Mouse (Mus musculus) midbrain, embryonic 12.5 days (tissue): ENCODE data around the gene Arhgef15. TPM values are rescaled to one million over a fixed set of nuclear protein-coding genes. Genes with fewer than 3 reads are reported as not detected.
"Not testable (repeated sequence)": the region's sequence is repeated elsewhere in the genome, so short reads cannot be mapped to it uniquely, and the experiment has no call there.

ENCODE experiments used
- ATAC-seq: fragments of 200-750 bp; cut with Nextera tagmentation; 2 replicates; pipeline ENCODE4 v1.8.0; 2017; ENCODE audit warnings: low read depth, moderate TSS enrichment, moderate library complexity; ENCODE audit not compliant: low FRiP score
- H3K27ac ChIP-seq: fragments of 300-500 bp; sonication (generic); replicated peaks from 2 replicates; pipeline ENCODE4 v1.5.1; 2016; ENCODE audit warnings: mild to moderate bottlenecking
- H3K27me3 ChIP-seq: fragments of 300-500 bp; sonication (generic); 2 replicates; pipeline ENCODE4 v1.6.1; 2016; ENCODE audit warnings: mild to moderate bottlenecking
- H3K36me3 ChIP-seq: fragments of 300-500 bp; sonication (generic); 2 replicates; pipeline ENCODE4 v1.6.1; 2016
- H3K4me1 ChIP-seq: fragments of 300-500 bp; sonication (generic); 2 replicates; pipeline ENCODE4 v1.6.1; 2016
- H3K4me2 ChIP-seq: fragments of 300-500 bp; sonication (generic); replicated peaks from 2 replicates; pipeline ENCODE4 v1.6.1; 2016; ENCODE audit warnings: mild to moderate bottlenecking, moderate library complexity
- H3K4me3 ChIP-seq: fragments of 300-500 bp; sonication (generic); 2 replicates; pipeline ENCODE4 v1.5.1; 2016; ENCODE audit warnings: mild to moderate bottlenecking
- H3K9ac ChIP-seq: fragments of 300-500 bp; sonication (generic); replicated peaks from 2 replicates; pipeline ENCODE4 v1.6.1; 2016; ENCODE audit warnings: mild to moderate bottlenecking, moderate library complexity
- H3K9me3 ChIP-seq: fragments of 300-500 bp; sonication (generic); 2 replicates; pipeline ENCODE4 v1.6.1; 2016; ENCODE audit warnings: mild to moderate bottlenecking
- WGBS: fragments of 180-500 bp; shearing (Covaris S2); methylation state at CpG from one replicate; pipeline ENCODE4 v1.1.7; 2016; 5-methylcytosine and 5-hydroxymethylcytosine counted together
- polyA plus RNA-seq: library from polyadenylated mRNA; unstranded; fragments of >200 nt; fragmentation: Nextera tagmentation; extraction: Ambion mirVana; gene quantifications from 2 replicates; pipeline ENCODE4 v1.2.1, GENCODE M21; 2016

Gene Arhgef15
- polyA plus RNA-seq, 1 experiment from 2014 or later, result 6.7 TPM

DNA sequence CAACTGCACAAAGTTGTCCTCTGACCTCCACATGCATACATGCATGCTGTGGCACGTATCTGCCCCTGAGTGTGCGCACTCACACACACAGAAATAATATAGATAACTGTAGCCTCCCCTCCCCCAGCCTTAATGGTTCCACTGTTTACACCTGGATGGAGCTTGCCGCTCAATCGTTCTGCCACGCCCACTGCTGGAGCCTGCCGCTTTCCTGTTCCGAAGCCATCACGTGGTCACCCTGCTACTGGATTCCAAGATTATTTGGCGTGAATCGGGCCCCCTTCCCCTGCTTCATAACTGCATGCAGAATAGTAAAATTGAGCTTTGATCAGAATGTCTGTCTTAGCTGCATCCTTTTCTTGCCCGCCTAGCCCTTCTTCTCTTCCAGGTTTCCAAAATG lies 4.9 kb upstream of the Arhgef15 start:
- not testable (repeated sequence) for H3K9ac ChIP-seq, H3K36me3 ChIP-seq, H3K4me3 ChIP-seq, H3K4me2 ChIP-seq, ATAC-seq, H3K9me3 ChIP-seq, H3K4me1 ChIP-seq, H3K27ac ChIP-seq
- WGBS, result 32% methylated on average over 11 of the region's 11 CpGs
- H3K27me3 ChIP-seq, result peaks cover 15% of the 10 kb centered on the region

DNA sequence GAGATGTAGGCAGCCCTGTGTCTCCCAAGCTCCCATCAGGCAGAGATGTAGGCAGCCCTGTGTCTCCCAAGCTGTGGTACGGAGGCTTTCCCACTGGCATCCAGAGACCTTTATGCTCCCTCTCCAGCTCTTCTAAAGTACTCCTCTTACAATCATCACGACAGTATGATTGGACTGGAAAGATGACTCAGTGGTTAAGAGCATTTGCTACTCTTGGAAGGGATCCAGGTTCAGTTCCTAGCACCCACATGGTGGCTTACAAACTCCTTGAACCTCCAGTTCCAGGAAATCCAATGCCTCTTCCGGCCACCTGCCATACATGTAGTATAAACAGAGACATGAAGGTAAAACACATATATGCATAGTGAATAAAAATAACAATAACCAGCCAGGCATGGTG lies 4.3 kb upstream of the Arhgef15 start:
- no peak overlapping the region for H3K4me2 ChIP-seq
- ATAC-seq, result no peak
- H3K36me3 ChIP-seq, result no peaks in the 10 kb centered on the region
- no peak overlapping the region for H3K27ac ChIP-seq
- no peaks in the 10 kb centered on the region for H3K4me1 ChIP-seq
- H3K27me3 ChIP-seq, result peaks cover 15% of the 10 kb centered on the region
- 77% methylated on average over 3 of the region's 3 CpGs for WGBS
- H3K9ac ChIP-seq, result no peak overlapping the region
- no peaks in the 10 kb centered on the region for H3K9me3 ChIP-seq
- no peak overlapping the region for H3K4me3 ChIP-seq

DNA sequence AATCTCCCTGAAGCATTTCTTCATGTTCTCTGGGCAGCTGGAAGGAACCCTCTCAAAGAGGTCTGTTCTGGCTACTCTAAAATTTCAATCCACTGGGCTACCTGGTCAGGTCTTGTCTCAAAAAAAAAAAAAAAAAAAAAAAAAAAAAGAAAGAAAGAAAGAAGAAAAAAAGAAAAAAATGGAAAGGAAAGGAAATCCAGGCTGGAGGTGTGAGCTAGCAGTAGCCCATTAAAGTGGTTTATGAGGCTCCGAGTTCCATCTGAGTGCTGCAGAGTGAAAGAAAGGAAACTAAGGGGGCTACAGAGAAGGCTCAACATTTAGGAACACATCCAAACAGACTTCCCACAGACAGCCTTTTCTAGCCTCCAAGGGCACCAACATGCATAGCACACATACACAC lies 691 bp upstream of the Arhgef15 start:
- H3K4me2 ChIP-seq, result no peak overlapping the region
- ATAC-seq, result no peak
- no peak overlapping the region for H3K4me3 ChIP-seq
- no peaks in the 10 kb centered on the region for H3K36me3 ChIP-seq
- WGBS, result 100% methylated on average over 1 of the region's 1 CpGs
- H3K9me3 ChIP-seq, result no peaks in the 10 kb centered on the region
- H3K9ac ChIP-seq, result no peak overlapping the region
- peaks cover 14% of the 10 kb centered on the region for H3K4me1 ChIP-seq
- H3K27me3 ChIP-seq, result peaks cover 47% of the 10 kb centered on the region
- no peak overlapping the region for H3K27ac ChIP-seq

DNA sequence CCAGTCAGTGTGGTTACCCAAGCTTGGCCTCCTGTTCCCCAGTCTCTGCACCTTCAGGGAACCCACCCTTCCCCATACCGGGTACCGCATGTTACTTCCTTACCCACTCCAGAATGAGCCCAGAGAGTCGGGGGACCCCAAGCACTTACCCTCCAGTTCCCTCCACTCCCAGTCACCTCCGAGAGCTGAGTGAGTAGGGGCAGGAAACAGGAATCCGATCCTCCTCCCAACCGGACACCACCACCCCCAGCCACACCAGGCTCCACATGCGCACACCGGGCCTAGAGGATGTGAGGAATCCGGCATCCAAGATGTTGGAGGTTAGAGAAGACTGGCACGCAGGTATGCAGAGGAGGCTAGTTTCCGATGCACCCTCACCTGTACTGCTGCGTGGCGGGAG lies 583 bp downstream of the Arhgef15 start:
- WGBS, result 28% methylated on average over 13 of the region's 13 CpGs

DNA sequence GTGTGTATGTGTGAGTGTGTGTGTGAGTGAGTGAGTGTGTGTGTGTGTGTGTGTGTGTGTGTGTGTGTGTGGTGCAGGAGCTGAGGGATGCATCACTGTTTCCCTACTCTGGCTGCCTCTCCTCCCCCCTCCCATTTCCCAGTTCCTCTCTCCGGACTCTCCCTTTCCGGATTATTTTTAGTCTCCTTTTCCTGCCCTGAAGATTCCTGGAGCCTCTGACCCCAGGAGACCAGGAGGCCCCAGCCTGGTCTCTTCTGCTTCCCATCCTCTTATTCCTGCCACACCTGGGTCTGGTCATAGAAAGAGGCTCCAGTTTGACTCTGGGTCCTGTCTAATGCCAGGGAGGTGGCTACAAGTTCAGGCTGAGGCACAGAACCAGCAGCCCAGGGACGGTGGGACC lies 1.2 kb downstream of the Arhgef15 start:
- no peak overlapping the region for H3K27ac ChIP-seq
- no peaks in the 10 kb centered on the region for H3K9me3 ChIP-seq
- H3K36me3 ChIP-seq, result no peaks in the 10 kb centered on the region
- no peak overlapping the region for H3K9ac ChIP-seq
- ATAC-seq, result no peak
- WGBS, result 31% methylated on average over 2 of the region's 3 CpGs
- no peak overlapping the region for H3K4me2 ChIP-seq
- peaks cover 64% of the 10 kb centered on the region for H3K27me3 ChIP-seq
- H3K4me3 ChIP-seq, result no peak overlapping the region
- H3K4me1 ChIP-seq, result peaks cover 14% of the 10 kb centered on the region

More for the DNA sequence above, 583 bp downstream of the Arhgef15 start:
- H3K27me3 ChIP-seq, result peaks cover 58% of the 10 kb centered on the region
- no peak overlapping the region for H3K27ac ChIP-seq
- no peak overlapping the region for H3K4me2 ChIP-seq
- H3K9me3 ChIP-seq, result no peaks in the 10 kb centered on the region
- H3K36me3 ChIP-seq, result no peaks in the 10 kb centered on the region
- ATAC-seq, result no peak
- no peak overlapping the region for H3K4me3 ChIP-seq
- no peak overlapping the region for H3K9ac ChIP-seq
- H3K4me1 ChIP-seq, result peaks cover 14% of the 10 kb centered on the region

DNA sequence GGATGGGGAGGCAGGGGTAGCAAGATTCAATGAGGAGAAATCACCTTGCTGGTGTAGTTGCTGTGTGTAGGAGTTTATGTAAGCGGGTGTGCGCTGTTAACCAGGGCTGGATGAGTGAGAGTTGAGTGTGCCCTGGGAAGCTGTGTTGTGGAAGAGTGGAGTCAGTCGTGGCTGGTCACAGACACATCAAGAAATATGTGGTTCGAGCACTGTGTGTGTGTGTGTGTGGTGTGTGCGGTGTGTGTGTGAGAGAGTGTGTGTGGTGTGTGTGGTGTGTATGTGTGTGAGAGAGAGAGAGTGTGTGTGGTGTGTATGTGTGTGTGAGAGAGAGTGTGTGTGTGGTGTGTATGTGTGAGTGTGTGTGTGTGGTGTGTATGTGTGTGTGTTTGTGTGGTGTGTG lies 1.8 kb downstream of the Arhgef15 start:
- no peak overlapping the region for H3K27ac ChIP-seq
- ATAC-seq, result no peak

DNA sequence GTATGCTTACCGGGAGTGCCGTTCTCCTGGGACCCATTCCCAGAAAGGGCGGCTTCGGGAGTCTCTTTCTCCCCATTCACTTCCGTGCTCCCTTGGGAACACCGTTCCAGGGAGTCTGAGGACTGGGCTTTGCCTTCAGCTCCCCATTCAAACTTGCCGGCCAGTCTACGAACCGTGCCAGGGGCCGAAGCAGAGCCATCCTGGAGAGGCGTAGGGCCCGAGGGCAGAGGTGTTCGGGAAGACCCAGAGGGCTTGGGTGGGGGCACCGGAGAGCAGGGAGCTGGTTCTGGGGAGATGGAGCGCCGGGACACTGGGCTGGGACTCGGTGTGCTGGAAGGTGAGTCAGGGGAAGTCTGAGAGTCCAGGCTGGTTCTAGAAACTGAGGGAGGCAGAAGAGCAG lies 2.9 kb downstream of the Arhgef15 start:
- Histone ChIP-seq H3K9ac (peak overlapping the region; percentile 50), H3K4me1 (peaks cover 14% of the 10 kb centered on the region), H3K36me3 (no peaks in the 10 kb centered on the region), H3K27me3 (peaks cover 72% of the 10 kb centered on the region), H3K27ac (no peak overlapping the region), H3K9me3 (no peaks in the 10 kb centered on the region), H3K4me2 (peak overlapping the region; percentile 59), H3K4me3 (peak overlapping the region; percentile 37)
- 1% methylated on average over 17 of the region's 17 CpGs for WGBS
- no peak for ATAC-seq

More for the DNA sequence above, 1.8 kb downstream of the Arhgef15 start:
- Histone ChIP-seq H3K4me1 (peaks cover 14% of the 10 kb centered on the region), H3K9me3 (no peaks in the 10 kb centered on the region), H3K9ac (peak overlapping the region; percentile 50), H3K4me3 (0 out of 2 replicates have a peak overlapping the region, but pooled peaks have one; percentile 37), H3K36me3 (no peaks in the 10 kb centered on the region), H3K4me2 (peak overlapping the region; percentile 59), H3K27me3 (peaks cover 66% of the 10 kb centered on the region)
- WGBS, result 66% methylated on average over 5 of the region's 5 CpGs

DNA sequence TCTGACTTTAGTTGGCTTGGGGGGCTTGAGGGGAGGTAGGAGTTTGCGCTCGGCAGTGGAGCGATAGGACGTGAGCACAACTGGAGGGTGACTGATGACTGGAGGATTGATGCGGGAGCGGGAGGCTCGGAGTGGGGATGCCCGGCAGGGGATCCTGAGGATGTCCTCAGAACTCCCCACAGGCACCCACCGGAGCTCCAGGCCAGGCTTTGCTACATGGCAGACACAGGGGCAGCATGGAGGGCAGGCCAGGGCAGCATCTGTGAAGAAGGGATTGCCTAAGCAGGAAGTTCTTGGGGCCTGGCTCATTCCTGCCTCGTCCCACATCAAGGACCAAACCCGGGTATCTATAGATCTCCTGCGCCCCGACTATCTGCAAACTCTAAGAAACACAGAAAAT lies 3.4 kb downstream of the Arhgef15 start:
- Histone ChIP-seq H3K4me1 (peaks cover 14% of the 10 kb centered on the region), H3K27me3 (peaks cover 73% of the 10 kb centered on the region), H3K9ac (no peak overlapping the region), H3K4me3 (peak overlapping the region; percentile 37), H3K4me2 (peak overlapping the region; percentile 59), H3K27ac (no peak overlapping the region), H3K36me3 (no peaks in the 10 kb centered on the region), H3K9me3 (no peaks in the 10 kb centered on the region)
- 6% methylated on average over 13 of the region's 13 CpGs for WGBS
- ATAC-seq, result no peak

DNA sequence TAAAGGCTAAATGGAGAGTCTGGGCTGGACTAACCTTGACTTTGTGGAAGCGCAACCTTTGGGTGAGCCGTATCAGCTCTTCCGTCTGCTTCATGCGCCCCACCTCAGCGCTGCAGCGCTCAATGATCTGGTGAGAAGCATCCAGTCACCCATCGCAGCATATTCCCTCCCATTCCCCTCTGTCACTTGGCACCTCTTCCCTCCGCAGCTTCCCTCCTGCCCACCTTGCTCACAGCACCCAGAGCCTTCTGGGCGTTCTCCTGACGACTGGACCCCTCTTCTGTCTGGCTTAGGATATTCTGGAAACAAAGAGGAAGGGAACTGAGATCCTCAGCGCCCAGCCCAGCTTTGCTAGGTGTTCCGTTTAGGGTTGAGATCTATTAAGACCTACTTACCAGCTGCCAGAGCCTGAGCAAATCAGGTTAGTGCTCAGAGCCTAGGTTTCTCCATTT lies 9.7 kb downstream of the Arhgef15 start:
- H3K36me3 ChIP-seq, result no peaks in the 10 kb centered on the region
- H3K27me3 ChIP-seq, result peaks cover 42% of the 10 kb centered on the region
- no peak overlapping the region for H3K9ac ChIP-seq
- H3K27ac ChIP-seq, result peak overlapping the region; percentile 46
- no peak for ATAC-seq
- 7% methylated on average over 12 of the region's 12 CpGs for WGBS
- H3K4me1 ChIP-seq, result peaks cover 4% of the 10 kb centered on the region; the same call in 1 of the 2 replicates
- H3K9me3 ChIP-seq, result no peaks in the 10 kb centered on the region
- H3K4me3 ChIP-seq, result peak overlapping the region; percentile 27
- H3K4me2 ChIP-seq, result peak overlapping the region; percentile 38

DNA sequence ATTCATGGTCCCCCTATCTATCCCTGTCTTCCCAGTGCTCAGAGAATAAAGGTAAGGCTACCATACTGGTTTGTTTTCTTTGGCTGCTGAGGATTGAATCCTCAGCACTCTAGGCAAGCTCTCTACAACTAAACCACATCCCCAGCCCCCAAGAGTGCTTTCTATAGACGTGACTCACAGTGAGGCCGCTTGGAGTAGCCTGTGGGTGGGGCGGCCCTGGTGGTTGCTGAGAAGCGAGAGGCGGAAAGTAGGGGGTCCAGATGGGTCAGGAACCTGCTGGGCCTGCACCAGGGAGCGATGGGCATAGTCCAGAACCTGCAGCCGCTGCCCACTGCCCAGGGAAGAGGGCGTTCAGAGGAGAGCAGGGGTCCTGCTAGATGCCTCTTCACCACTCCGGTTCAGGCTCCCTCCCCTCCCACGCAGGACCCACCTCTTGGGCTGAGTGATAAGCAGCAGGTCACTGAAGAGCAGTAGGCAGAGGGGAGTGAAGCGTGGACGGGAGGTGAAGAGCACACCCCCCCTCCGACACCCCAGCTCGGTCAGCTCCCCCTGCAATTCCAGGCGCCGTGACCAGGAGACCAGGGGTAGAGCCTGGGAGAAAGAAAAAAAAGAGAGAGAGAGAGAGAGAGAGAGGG lies 10.4 kb downstream of the Arhgef15 start:
- Histone ChIP-seq H3K4me3 (peak overlapping the region; percentile 27), H3K27me3 (peaks cover 36% of the 10 kb centered on the region), H3K27ac (peak overlapping the region; percentile 46; the same call in 1 of the 2 replicates), H3K36me3 (no peaks in the 10 kb centered on the region), H3K9me3 (no peaks in the 10 kb centered on the region), H3K9ac (peak overlapping the region; percentile 31; the same call in 1 of the 2 replicates), H3K4me2 (peak overlapping the region; percentile 38), H3K4me1 (peaks cover 4% of the 10 kb centered on the region; the same call in 1 of the 2 replicates)
- no peak for ATAC-seq
- WGBS, result 15% methylated on average over 16 of the region's 16 CpGs

DNA sequence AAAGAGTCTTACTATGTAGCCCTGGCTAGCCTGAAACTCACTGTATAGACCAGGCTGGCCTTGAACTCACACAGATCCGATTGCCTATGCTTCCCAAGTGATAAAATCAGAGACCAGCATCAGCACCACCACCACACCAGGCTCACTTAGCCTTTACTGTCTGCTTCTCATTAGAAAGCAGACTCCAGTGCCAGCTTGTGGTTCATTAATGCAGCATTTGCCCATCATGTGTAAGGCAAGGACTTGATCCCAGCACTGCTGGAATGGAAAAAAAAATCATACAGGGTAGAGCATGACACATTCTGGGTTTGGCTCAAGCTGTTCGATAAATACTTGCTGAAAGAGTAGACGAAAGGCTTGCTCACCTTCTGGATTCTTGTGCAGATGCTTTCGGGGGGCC lies 11.3 kb downstream of the Arhgef15 start:
- Histone ChIP-seq H3K9me3 (no peaks in the 10 kb centered on the region), H3K27me3 (peaks cover 27% of the 10 kb centered on the region), H3K36me3 (no peaks in the 10 kb centered on the region), H3K27ac (no peak overlapping the region), H3K4me1 (peaks cover 4% of the 10 kb centered on the region; the same call in 1 of the 2 replicates), H3K4me3 (no peak overlapping the region), H3K4me2 (no peak overlapping the region), H3K9ac (no peak overlapping the region)
- no peak for ATAC-seq
- WGBS, result 87% methylated on average over 4 of the region's 4 CpGs

DNA sequence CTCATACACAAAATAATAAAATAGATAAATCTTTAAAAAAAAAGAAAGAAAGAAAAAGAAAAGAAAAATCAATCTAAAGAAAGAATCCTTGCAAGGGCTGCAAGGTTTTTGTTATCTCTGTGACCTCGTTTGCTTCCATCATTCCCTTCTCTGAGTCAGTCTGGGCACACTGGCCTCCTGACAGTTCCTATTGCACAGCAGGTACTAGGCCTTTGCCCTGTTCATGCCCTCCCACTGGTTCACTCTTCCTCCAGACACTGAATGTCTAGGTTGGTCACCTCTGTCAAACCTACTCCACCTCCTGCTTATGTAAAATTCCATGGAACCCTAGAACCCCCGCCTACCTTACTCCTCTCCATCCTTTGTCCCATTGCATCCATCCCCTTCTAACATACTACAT lies 12.0 kb downstream of the Arhgef15 start:
- H3K9ac ChIP-seq, result no peak overlapping the region
- peaks cover 9% of the 10 kb centered on the region for H3K4me1 ChIP-seq
- H3K4me3 ChIP-seq, result no peak overlapping the region
- no peak overlapping the region for H3K27ac ChIP-seq
- H3K27me3 ChIP-seq, result peaks cover 26% of the 10 kb centered on the region
- 64% methylated on average over 2 of the region's 2 CpGs for WGBS
- no peak overlapping the region for H3K4me2 ChIP-seq
- ATAC-seq, result no peak
- no peaks in the 10 kb centered on the region for H3K9me3 ChIP-seq
- no peaks in the 10 kb centered on the region for H3K36me3 ChIP-seq

DNA sequence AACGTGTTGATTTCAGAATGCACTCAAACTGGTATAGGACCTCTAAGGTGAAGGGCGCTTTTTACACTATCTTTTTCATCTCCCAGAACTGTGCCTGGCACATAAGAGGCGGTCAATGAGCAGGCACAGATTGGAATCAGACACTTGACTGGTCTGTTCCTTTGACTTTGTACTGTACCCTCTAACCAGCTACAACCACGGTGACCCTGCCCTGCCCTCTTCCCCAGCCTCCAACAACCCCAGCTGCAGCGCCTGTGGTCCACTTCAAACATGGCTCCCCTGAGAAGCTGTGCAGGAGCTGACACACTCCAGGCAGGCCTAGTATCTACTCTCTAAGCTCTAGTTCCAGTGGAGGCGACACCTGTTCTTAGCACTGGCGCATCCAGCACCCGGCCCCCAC lies 14.5 kb downstream of the Arhgef15 start:
- no peak overlapping the region for H3K27ac ChIP-seq
- H3K4me2 ChIP-seq, result no peak overlapping the region
- no peaks in the 10 kb centered on the region for H3K9me3 ChIP-seq
- 89% methylated on average over 8 of the region's 8 CpGs for WGBS
- ATAC-seq, result no peak
- H3K9ac ChIP-seq, result no peak overlapping the region
- no peak overlapping the region for H3K4me3 ChIP-seq
- H3K27me3 ChIP-seq, result peaks cover 17% of the 10 kb centered on the region
- no peaks in the 10 kb centered on the region for H3K36me3 ChIP-seq
- peaks cover 9% of the 10 kb centered on the region for H3K4me1 ChIP-seq
